Mouse (Mus musculus): ENCODE data around the gene Prkch.

Gene Prkch

DNA sequence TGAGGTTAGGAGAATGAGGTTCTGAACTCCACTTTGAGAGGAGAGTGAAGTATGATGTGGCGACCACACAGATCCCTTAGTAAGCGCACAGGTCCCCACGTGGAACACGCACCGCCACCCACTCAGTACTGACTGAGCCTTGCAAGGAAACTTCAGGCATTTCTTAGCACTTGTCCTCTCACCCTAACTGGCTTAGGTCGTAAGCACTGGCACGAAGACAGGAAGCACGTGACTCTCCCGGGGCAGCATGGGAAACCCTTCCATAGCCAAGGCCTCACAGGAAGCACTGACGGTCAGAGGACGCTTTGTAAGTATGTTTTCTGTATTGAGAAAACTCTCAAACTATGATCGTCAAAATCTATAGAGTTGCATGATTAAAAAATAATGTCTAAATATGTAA lies 237.7 kb downstream of the Prkch start:
- CTCF ChIA-PET, result no interaction called here

DNA sequence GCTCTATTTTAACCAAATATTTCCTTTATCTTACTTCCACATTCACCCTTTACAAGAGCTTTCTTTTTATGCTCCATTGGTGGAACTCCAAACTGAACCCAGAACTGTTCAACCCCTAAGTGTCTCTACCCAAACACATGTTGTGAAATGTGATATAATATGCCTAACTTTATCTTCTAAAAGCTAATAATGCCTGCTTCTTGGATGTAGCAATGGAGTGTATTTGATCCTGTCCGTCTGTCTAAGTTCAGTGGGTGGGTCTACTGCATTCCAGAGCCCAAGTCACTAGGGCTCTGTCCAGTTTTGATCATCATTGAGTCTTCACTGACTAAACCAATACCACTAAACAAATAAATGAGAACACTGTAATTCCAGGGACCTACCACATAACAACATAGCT lies 240.2 kb downstream of the Prkch start:
- CTCF ChIA-PET, result no interaction called here

Data from spleen, embryonic (tissue).